Mouse (Mus musculus) lung, embryonic 16.5 days (tissue): Measurements from ENCODE around the gene Rnf26. TPM values are rescaled to one million over a fixed set of nuclear protein-coding genes. Genes with fewer than 3 reads are reported as not detected.

ENCODE experiments used
- ATAC-seq: fragments of 200-750 bp; cut with Nextera tagmentation; 2 replicates; pipeline ENCODE4 v1.8.0; 2017; ENCODE audit warnings: low read depth, mild to moderate bottlenecking, moderate library complexity
- H3K27ac ChIP-seq: fragments of 300-500 bp; sonication (generic); 2 replicates; pipeline ENCODE4 v1.5.1; 2014; ENCODE audit warnings: mild to moderate bottlenecking, control low read depth, low read length
- H3K27me3 ChIP-seq: fragments of 300-500 bp; sonication (generic); 2 replicates; pipeline ENCODE4 v1.6.1; 2014; ENCODE audit warnings: low read depth, low read length, mixed read lengths; ENCODE audit not compliant: control insufficient read depth, insufficient read depth
- H3K36me3 ChIP-seq: fragments of 300-500 bp; sonication (generic); 2 replicates; pipeline ENCODE4 v1.6.1; 2014; ENCODE audit warnings: low read length; ENCODE audit not compliant: control insufficient read depth, insufficient read depth
- H3K4me1 ChIP-seq: fragments of 300-500 bp; sonication (generic); replicated peaks from 2 replicates; pipeline ENCODE4 v1.6.1; 2014; ENCODE audit warnings: low read length, mixed read lengths; ENCODE audit not compliant: control insufficient read depth, insufficient read depth
- H3K4me2 ChIP-seq: fragments of 300-500 bp; sonication (generic); 2 replicates; pipeline ENCODE4 v1.6.1; 2014; ENCODE audit warnings: low read depth, low read length, control low read depth
- H3K4me3 ChIP-seq: fragments of 300-500 bp; sonication (generic); 2 replicates; pipeline ENCODE4 v1.5.1; 2014; ENCODE audit warnings: mild to moderate bottlenecking, low read length, control low read depth
- H3K9ac ChIP-seq: fragments of 300-500 bp; sonication (generic); 2 replicates; pipeline ENCODE4 v1.6.1; 2014; ENCODE audit warnings: low read length, control low read depth
- H3K9me3 ChIP-seq: fragments of 300-500 bp; sonication (generic); 2 replicates; pipeline ENCODE4 v1.6.1; 2016; ENCODE audit warnings: low read length; ENCODE audit not compliant: control insufficient read depth
- WGBS: fragments of 180-500 bp; shearing (Covaris S2); extraction: QIAGEN DNeasy Blood & Tissue Kit; methylation state at CpG from one replicate; pipeline ENCODE4 v1.1.7; 2014; 5-methylcytosine and 5-hydroxymethylcytosine counted together
- polyA plus RNA-seq: library from polyadenylated mRNA; unstranded; fragments of >200 nt; fragmentation: Nextera tagmentation; extraction: Ambion mirVana; gene quantifications from 2 replicates; pipeline ENCODE4 v1.2.1, GENCODE M21; 2015

Gene Rnf26
- polyA plus RNA-seq, 1 experiment from 2014 or later: 63.8 TPM

DNA sequence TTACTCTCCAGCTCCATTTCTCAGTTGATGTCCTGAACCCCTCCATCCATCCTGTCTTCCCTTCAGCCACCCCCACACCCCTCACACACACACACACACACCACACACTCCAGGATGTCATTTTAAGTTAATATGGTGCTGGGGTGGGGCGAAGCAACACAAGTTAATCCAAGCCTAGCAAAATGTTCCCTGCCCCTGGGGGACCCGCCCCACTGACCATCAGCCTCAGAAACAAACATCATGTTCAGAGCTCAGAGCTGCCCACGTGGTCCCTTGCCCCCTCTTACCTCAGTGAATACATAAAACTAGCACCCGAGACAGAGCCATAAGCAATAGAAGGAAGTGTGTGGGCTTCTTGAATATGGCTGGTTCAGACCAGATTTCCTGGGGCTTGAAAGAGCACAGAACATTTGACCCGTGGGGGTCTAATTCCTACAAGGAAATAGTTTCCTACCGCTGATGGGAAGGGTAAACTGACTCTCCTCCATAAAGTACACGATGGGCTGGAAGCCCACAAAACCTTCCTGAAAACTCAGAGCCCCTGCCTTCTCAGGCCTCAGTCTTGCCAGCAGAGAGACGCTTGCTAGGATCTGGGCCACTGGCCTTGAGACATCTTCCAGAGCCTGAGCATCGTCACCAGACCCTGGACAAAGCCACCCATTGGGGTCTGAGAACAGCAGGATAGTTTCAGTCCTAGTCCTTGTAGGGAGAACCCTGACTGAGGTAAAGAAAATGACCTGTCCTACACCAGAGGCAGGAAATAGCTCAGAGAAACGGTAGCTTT, 33.1 kb downstream of the Rnf26 start:
- H3K4me3 ChIP-seq: no peak overlapping the region
- no peak overlapping the region for H3K9ac ChIP-seq
- no peaks in the 10 kb centered on the region for H3K36me3 ChIP-seq
- no peaks in the 10 kb centered on the region for H3K9me3 ChIP-seq
- peaks cover 10% of the 10 kb centered on the region for H3K27me3 ChIP-seq
- H3K4me2 ChIP-seq: no peak overlapping the region
- H3K4me1 ChIP-seq: peaks cover 29% of the 10 kb centered on the region
- no peak overlapping the region for H3K27ac ChIP-seq
- ATAC-seq: no peak
- 53% methylated on average over 10 of the region's 10 CpGs for WGBS

DNA sequence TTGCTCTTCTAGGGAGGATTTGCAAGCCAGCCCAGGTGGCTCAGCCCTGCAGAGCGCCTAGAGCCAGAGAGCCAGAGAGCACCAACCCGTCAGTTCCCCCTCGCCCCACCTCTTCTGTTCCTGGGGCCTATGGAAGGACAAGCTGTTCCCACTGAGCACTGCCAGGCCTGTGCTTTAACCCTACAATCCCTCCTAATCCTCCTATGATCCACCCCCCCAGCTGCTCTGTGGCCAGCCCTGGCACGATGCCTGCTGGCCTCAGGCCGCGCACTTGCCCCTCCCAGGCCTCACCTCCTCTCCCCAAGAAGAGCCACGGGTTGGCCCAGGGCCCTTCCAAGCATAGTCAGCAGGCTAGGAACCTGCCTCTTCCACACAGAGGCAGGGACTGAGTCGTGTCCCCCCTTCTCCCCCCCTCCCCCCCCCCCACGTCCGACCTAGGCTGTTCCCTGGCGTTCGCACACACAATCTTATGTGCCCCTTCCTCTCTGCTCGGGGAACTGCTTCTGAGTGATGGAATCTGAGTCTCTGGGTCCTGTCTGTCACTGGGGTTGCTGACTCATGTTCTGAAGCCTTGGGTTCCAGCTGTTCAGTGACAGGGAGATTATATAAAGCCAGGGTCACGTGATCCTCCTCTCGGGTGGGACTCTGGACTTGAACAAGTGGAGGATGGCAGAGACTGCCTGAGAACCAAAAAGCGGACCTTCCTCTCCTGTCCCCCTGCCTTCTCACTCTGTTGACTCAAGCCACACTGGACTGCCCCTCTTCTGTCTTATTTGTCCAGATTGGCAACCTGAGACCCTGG, 34.2 kb downstream of the Rnf26 start:
- no peaks in the 10 kb centered on the region for H3K9me3 ChIP-seq
- whole genome bisulfite sequencing: 22% methylated on average over 14 of the region's 16 CpGs
- H3K4me3 ChIP-seq: no peak overlapping the region
- H3K4me1 ChIP-seq: peaks cover 24% of the 10 kb centered on the region
- H3K27ac ChIP-seq: peak overlapping the region; percentile 47
- no peaks in the 10 kb centered on the region for H3K36me3 ChIP-seq
- peak; percentile 90 for ATAC-seq
- H3K4me2 ChIP-seq: peak overlapping the region; percentile 25
- peaks cover 8% of the 10 kb centered on the region for H3K27me3 ChIP-seq
- no peak overlapping the region for H3K9ac ChIP-seq

DNA sequence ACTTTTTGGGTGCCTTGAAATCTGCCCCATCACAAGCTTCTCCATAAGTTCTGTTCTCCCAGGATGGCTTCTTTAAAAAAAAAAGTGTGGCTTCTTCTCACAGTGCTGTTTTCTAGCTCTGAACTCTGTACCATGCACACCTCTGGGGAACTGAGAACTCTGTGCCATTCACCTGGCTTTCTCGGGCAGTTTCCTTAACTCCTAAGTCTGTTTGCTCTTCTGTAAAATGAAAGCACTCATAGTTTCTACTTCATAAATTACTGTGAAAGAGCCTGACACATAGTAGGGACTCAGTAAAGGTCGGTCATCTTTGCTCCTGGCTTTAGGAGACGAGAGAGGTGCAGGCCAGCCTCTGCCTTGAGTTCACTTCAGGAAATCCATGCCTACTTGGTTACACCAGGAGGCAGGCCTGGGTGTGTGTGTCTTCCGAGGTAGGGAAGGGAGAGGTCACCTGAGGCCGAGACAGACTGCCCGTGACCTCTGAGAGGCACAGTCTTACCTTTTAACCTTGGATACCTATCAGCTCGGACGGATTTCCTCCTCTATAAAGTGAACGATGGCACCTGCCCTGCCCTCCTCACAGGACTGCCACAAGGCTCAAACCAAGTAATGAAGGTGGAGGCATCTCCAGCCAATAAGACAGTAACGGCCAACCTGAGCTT, 35.0 kb downstream of the Rnf26 start:
- no peaks in the 10 kb centered on the region for H3K9me3 ChIP-seq
- H3K4me2 ChIP-seq: peak overlapping the region; percentile 25
- H3K27me3 ChIP-seq: peaks cover 3% of the 10 kb centered on the region; the same call in 1 of the 2 replicates
- peak overlapping the region; percentile 47 for H3K27ac ChIP-seq
- H3K4me1 ChIP-seq: peaks cover 15% of the 10 kb centered on the region
- ATAC-seq: no peak
- 76% methylated on average over 10 of the region's 10 CpGs for WGBS
- no peak overlapping the region for H3K4me3 ChIP-seq
- no peak overlapping the region for H3K9ac ChIP-seq
- no peaks in the 10 kb centered on the region for H3K36me3 ChIP-seq

DNA sequence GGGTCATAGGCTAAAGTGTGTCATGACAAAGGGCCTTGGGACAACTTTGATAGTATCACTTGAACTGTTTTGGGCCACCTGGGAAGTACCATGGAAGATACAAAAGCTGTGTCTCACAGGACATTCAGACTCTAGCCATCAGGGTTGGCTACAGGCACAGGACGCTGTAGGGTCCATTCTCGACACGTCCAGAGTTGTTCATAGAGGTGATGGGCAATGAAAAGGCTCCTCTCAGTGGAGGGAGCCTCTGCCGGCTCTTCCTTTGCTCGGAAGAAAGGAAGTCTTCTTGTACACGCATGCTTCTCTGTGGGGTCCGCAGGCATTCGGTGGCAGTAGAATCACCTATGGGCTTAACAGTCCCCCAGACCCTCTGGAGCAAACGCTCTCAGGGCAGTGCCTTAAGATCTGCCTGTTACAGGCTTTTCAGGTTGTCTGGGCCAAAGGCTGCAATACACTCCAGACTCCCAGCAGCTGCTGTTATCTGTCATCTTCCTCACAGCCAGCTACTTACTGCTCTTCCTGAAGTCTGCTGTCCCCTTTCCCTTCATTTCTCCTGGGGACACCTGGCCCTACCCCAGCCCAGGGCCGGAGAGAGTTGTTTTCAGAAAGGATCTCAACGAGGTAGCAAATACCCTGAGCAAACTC, 35.9 kb downstream of the Rnf26 start:
- no peak for ATAC-seq
- Histone ChIP-seq H3K4me3 (no peak overlapping the region), H3K4me1 (peaks cover 15% of the 10 kb centered on the region), H3K27me3 (no peaks in the 10 kb centered on the region; the same call in 1 of the 2 replicates), H3K4me2 (no peak overlapping the region), H3K9ac (no peak overlapping the region), H3K9me3 (no peaks in the 10 kb centered on the region), H3K36me3 (no peaks in the 10 kb centered on the region), H3K27ac (no peak overlapping the region)
- 80% methylated on average over 11 of the region's 11 CpGs for WGBS

DNA sequence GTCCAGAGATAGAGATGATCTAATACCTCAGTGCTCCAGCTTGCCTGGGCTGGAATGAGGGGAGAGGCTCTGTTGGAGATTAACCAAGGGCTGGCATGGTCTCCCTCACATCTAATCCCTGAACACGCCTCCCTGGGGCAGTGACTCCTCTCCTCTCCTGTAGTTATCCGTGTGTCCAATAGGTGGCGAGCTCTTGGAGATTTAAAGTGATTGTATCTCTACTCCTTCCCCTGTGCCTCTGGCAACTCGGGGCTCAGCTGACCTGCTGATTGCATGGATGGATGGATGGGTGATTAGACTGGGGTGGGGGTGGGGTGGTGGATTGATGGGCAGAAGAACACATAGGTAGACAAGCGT, 36.6 kb downstream of the Rnf26 start:
- H3K4me3 ChIP-seq: no peak overlapping the region
- H3K9me3 ChIP-seq: no peaks in the 10 kb centered on the region
- H3K4me2 ChIP-seq: no peak overlapping the region
- no peak overlapping the region for H3K9ac ChIP-seq
- no peak for ATAC-seq
- H3K36me3 ChIP-seq: no peaks in the 10 kb centered on the region
- no peak overlapping the region for H3K27ac ChIP-seq
- no peaks in the 10 kb centered on the region; the same call in none of the 2 replicates for H3K27me3 ChIP-seq
- 17% methylated on average over 5 of the region's 5 CpGs for WGBS
- peaks cover 19% of the 10 kb centered on the region for H3K4me1 ChIP-seq

DNA sequence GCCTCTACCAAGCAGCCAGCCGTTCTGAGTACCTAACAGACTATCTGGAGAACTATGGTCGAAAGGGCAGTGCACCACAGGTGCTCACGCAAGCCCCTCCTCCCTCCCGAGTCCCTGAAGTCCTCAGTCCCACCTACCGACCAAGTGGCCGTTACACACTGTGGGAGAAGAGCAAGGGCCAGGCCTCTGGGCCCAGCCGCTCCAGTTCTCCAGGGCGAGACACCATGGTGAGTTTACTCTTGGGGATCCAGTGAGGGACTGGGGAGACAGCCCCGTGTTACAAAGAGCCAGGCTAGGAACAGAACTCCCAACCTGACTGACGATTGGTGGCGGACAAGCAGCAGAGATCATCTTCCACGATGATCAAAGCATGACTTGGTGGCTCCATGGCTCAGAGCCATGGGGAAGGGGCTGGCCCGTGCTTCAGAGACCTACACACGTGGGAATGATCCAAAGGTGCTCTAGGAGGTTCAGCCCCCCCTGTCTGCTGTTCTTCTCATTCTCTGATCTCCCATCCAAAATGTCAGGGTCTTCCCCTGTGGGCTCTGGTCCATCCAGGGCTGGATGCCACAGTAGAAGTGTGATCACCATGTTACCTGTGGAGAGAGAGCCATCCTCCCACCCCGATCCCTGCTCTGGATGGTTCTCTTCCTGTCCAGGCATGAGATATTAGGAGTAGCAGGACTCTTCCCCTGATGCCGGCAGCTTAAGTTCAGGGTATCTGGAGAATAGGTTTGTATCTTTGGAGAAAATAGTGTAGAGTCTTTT, 37.1 kb downstream of the Rnf26 start:
- Histone ChIP-seq H3K9me3 (no peaks in the 10 kb centered on the region), H3K27ac (no peak overlapping the region), H3K4me1 (peaks cover 20% of the 10 kb centered on the region), H3K9ac (no peak overlapping the region), H3K4me3 (no peak overlapping the region), H3K4me2 (no peak overlapping the region), H3K27me3 (no peaks in the 10 kb centered on the region; the same call in none of the 2 replicates), H3K36me3 (no peaks in the 10 kb centered on the region)
- ATAC-seq: no peak
- WGBS: 56% methylated on average over 16 of the region's 16 CpGs

DNA sequence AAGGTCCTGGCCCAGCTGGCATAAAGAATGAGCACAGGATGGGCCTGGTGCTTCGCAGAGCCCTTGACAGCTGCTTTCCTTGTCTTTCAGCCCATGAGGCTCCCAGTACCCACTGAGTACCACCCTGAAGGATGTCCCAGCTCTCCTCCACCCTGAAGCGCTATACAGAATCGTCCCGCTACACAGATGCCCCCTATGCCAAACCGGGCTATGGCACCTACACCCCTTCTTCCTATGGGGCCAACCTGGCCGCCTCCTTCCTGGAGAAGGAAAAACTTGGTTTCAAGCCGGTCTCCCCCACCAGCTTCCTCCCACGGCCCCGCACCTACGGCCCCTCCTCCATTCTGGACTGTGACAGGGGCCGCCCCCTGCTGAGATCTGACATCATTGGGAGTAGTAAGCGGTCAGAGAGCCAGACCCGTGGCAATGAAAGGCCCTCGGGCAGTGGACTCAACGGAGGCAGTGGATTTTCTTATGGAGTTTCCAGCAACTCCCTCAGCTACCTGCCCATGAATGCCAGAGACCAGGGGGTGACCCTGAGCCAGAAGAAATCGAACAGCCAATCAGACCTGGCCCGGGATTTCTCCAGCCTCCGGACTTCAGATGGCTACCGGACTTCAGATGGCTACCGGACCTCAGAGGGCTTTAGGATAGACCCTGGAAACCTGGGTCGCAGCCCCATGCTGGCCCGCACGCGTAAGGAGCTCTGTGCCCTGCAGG, 37.9 kb downstream of the Rnf26 start:
- H3K27ac ChIP-seq: no peak overlapping the region
- H3K9ac ChIP-seq: no peak overlapping the region
- H3K4me2 ChIP-seq: no peak overlapping the region
- H3K4me3 ChIP-seq: no peak overlapping the region
- H3K9me3 ChIP-seq: no peaks in the 10 kb centered on the region
- H3K4me1 ChIP-seq: peaks cover 20% of the 10 kb centered on the region
- ATAC-seq: no peak
- H3K27me3 ChIP-seq: peaks cover under 1% of the 10 kb centered on the region
- WGBS: 73% methylated on average over 24 of the region's 24 CpGs
- H3K36me3 ChIP-seq: no peaks in the 10 kb centered on the region
